Mouse (Mus musculus) cortical plate, adult 2 months (tissue): ENCODE results near the gene AI854703.
A peak's percentile ranks its signal among the peaks of the same experiment; 100 is the strongest.

Experiments used
- CTCF ChIP-seq: fragments of 200-500 bp; IDR thresholded peaks from 2 replicates; pipeline ENCODE4 v1.5.1; 2011; ENCODE audit warnings: mild to moderate bottlenecking, control low read depth, low read length; ENCODE audit not compliant: insufficient read depth; ENCODE audit errors: extremely low read depth
- POLR2A ChIP-seq: fragments of 200-500 bp; IDR thresholded peaks from 2 replicates; pipeline ENCODE4 v1.6.1; 2011; ENCODE audit warnings: mild to moderate bottlenecking, low read length, control low read depth; ENCODE audit not compliant: insufficient read depth; ENCODE audit errors: extremely low read depth

DNA sequence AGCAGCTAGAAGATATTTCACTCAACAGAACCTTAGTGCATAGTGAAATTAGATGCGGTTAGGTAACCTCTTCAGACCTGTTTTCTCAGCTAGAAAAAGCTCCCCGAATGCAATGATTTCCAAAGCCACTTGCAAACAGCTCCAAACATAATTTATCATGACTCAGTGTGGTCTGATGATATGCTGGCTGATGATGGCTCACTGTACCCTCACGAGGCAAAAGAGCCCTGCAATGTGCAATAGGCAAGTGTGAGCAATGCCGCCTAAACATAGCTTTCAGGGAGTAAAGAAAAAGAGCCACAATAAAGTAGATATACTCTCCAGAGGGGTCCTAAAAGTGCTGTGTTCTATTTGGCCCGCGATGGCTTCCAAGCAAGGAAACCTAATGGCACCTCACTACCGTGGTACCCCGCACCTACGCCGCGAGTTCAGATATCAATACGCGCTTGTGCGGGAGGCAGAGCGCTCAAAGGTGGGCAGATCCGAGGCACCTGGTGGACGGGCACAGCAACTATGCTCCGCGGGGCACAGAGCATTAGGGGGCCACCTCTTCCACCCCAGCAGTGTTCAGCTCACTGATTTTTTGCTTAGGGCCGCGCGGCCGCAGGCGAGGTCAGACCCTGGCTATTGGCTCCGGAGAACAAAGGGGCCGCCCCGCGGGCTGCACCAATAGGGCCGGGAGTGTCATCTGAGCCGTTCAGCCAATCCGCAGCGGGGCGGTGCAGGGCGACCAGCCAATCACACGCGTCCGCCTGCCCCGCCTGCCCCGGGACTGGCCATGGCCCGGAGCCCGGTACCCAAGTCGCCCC is 25.1 kb upstream of the AI854703 start, which contains the start of gene Zfp775:
- no peak for TF ChIP-seq CTCF
- peak; percentile 72; the same call in 1 of the 2 replicates for TF ChIP-seq POLR2A
